Mouse (Mus musculus): ENCODE measurements around the gene Cldn10.

- TF ChIP-seq CTCF (IDR thresholded peaks at IDR 0.05; ENCODE audit: low read depth, low read length) = peak; percentile 85
- no peak for TF ChIP-seq TAL1 (conservative IDR thresholded peaks at IDR 0.05; ENCODE audit: low read depth, low read length)
- no peak for TF ChIP-seq POLR2AphosphoS5 (IDR thresholded peaks at IDR 0.05; ENCODE audit: insufficient replicate concordance, low read depth, low read length)
- TF ChIP-seq GATA1 (IDR thresholded peaks at IDR 0.05; ENCODE audit: borderline replicate concordance, low read length) = no peak
- no peak for TF ChIP-seq GATA2 (IDR thresholded peaks at IDR 0.05; ENCODE audit: borderline replicate concordance, low read depth, low read length)
These were observed 28.8 kb downstream of the Cldn10 start for GRCm38 (mm10) chr14:118816503-118816902.
